Mouse (Mus musculus) cerebellum, adult 9-11 months (tissue): ENCODE data around the gene Gbe1.

ENCODE experiments used
- DNase-seq: peaks from one replicate; pipeline ENCODE4 v3.0.0; 2022

The Gbe1 gene

DNA sequence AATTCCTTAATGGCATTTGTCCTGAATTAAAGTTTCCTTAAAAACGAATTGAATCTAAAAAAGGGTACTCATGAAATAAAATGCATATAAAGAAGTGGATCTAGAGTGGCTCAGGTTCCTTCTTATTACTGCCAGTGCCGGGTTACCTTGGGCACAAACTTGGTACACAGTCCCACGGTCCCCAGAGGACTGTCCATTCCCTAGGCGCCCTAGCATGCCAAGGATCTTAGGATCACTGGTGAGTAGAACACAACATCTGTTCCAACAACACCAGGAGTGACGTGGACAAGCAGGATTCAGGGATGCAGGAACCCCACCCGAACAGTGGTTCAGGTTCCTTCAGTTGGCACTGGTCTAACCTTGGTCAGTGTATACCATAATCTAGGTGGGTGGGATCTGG, 44.6 kb downstream of the Gbe1 start:
- no peak for DNase-seq

DNA sequence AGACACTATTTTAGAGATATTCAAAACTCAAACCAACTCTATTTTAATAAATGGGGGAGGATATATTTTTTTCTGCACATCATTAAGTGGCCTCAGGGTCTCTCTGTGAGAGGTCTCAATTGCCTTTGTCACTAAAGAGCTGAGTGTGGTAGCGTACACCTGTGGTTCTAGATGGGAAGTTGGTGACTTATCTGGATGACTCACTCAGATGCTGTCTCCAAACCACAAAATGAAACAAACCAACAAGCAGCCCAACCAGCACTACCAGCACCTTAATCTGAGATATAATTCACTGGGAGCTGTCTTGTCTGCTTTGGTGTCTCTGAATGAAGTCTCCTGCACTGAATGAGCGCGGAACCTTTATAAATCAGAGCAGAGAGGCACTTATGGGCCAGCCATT, 51.5 kb downstream of the Gbe1 start:
- DNase-seq, result no peak

DNA sequence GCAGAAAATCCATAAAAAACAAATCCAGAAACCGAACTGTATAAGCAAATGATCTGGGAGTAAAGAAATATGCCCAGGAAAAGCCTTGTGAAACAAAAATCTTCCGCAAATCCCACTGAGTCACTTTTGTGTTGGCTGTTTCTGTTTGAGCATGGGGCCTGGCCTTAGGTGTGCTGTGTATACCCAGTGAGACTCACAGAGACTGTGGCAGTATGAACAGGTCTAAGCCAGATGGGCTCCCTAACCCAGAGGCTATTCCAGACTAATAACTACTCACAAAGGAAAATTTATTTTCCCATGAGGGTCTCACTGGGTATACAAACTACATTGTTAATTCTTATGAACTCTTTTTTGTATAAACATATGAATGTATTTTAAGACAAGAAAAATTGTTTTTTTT, 67.3 kb downstream of the Gbe1 start:
- no peak for DNase-seq

DNA sequence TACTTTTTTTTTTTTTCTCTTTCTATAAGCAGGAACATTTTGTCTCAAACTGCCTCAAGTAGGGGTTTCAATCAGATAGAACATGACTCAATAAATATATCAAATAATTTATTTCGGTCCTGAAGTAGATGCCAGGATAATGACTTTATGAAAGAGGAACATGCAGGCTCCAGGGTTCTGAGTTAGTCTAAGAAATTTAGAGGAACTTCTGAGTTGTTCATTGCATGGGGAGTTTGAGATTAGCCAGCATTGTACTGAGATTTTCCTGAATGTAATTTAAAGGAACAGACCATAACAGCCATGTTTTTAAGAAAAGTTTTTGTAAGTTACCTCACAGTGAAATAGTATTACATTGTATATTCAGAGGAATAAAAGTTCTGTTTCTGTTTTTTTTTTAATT, 71.7 kb downstream of the Gbe1 start:
- DNase-seq, result no peak

DNA sequence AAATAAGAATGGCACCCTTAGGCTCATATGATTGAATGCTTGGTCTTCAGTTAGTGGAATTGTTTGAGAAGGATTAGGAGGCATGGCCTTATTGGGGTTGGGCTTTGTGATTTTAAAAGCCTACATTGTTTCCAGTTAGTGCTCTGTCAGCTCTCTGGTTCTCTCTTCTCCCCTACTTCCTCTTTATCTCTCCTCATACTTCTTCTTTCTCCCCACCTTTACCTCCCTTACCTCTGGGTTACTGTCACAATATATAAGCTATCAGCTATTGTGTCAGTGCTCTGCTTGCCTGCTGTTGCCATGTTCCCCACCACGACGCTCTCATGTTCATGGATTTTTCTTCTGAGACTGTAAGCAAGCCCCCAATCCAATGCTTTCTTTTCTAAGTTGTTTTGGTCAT, 73.6 kb downstream of the Gbe1 start:
- DNase-seq, result no peak

DNA sequence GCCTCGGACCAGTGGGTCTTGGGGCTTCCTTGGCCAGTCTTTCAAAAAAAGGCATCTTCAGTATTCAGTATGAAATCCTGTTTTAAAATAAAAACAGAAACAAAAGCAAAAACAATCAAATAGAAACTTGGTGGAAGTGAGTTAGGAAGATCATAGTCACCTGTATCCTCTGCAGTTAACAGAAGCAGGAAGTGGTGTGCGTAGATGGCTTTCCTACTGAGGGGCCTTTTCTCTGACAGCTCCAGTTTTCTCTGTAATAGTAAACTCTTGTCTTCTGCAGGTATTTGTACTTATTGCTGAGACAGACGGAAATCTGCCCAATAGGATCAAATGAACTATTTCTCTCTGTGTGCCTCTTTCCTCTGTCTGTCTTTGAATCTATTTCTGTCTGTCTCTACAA, 81.5 kb downstream of the Gbe1 start:
- no peak for DNase-seq

DNA sequence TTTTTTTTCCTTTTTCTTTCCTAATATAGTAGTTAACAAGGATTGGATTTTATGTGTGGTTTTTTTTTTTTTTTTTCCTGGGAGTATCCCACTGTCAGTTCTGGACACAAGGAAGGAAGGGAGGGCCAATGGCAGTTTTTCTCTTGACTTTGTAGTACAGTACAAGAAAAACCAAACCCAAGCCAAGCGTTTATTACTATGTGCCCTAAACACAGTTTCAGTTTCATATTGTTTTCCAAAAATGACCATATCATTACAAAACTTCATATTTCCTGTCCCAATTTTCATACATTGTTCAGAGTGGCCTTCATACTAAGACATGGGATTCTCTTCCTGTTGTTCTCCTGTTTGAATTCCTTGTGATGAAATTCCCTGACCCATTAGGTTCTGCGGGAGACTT, 94.0 kb downstream of the Gbe1 start:
- no peak for DNase-seq

DNA sequence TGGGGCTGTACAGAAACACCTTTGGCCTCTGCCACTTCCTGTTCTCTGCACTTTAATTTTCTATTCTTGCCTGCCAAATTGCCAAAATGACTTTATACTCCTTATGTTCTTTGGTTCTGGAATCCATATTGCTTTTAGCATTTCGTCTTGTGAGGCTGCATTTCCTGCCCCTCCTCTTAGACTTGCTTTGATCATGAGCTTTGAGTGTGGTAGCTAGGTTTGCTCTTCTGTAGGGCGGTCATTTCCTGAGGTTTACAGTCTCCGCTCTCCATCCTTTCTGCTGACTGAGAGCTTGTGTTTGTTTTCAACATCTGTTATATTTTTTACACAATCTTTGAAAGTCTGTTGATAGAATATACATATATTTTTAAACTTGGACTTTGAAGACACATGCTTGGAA, 107.3 kb downstream of the Gbe1 start:
- DNase-seq, result no peak

DNA sequence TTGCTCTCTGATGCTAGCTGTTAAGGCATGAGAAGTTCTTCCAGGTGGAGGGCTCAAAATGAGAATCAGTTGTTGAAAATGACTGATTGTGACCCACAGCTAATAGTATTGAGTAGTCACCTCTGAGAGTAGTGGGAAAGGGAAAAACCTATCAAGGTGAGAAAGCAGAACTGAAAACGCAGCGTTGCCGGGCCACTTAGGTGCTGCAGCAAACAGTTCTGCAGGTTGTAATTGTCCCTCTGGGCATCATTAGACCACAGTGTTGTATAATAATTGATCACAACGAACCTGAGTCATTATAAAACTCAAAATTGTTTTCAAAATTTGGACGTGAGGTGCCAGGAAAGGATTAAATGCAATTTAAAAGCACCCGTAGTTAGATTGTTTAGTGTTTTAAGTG, 135.8 kb downstream of the Gbe1 start:
- no peak for DNase-seq

DNA sequence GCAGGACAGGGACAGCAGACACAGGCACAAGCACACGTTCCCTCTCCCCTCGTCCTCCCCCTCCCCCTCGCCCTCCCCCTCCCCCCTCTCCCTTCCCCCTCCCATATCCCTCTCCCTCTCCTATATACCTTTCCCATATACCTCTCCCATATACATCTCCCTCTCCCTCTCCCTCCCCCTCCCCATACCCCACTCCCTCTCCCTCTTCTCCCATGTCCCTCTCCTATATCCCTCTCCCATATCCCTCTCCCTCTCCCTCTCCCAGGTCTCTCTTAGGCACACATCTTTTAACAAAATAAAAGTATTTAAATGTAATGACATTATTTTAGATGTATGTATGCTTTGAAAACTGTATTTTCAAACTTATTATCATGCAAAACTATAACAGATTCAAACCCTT, 161.8 kb downstream of the Gbe1 start:
- DNase-seq, result no peak

DNA sequence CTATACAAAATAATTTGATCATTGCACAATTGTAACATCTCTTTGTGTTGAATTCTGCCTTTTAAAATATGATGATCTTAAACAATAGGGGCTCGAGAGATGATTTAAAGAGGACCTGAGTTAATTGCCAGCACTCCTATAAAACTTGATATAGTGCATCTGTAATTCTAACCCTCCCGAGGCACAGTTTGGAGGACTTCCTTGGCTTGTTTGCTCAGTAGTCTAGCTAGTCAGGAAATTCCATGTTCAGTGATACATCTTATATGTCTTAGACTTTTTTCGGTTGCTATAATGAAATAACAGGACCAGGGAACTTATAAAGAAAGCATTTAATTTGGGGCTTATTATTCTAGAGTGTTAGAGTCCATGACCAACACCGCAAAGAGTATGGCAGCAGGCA, 162.4 kb downstream of the Gbe1 start:
- DNase-seq, result no peak

DNA sequence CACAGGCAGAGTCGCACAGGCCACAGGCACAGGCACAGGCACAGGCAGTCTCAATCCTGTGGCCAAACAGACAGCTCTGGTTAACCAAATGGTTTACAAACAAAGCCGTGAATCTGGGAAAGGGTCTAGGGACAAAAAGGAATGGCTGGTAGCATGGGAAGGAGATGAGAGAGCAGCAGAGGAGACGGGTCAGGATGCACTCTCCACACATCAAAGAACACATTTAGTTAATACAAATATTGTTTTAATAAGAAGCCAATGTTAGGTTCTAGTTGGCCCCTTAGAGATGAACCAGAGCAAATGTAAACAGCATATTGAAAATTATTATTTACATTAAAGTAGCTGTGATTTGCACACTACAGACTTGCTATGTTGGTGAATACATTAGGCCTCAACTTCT, 166.7 kb downstream of the Gbe1 start:
- DNase-seq, result no peak

DNA sequence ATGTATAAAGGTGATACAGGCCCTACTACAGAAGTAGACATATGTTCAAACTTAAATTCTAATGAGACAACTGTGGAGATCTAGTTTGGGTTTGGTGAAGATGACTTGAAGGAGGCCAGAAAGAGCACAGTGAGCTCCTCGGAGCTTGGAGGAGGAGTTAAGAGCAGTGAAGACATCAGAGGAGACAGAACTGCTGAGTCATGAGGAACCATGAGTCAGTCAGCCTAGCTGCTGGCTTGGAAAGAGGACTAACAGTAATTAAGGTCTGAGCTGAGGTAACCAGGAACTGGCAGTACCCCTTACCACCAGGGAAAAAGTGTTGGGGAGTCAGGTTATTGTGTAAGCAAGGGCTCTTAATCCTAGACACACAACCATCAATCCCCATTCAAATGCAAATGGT, 192.7 kb downstream of the Gbe1 start:
- no peak for DNase-seq

DNA sequence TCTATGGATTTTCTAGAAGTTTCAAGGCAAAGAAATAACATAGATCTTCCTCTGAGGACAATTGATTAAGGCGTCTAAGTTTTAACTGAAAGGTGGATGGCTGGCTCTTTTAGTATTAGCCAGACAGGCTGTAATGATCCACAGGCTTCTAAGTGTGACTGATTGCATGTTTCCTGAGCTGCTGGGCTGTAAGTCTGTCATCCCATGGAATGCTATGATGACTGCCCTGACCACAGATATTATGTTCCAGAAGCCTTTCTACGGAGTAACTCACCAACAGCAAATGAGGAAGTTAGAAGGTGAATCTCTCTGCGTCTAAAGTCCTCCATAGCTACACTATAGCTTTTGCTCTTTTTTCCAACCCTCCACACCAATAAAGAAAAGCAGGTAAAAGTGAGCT, 197.2 kb downstream of the Gbe1 start:
- no peak for DNase-seq

DNA sequence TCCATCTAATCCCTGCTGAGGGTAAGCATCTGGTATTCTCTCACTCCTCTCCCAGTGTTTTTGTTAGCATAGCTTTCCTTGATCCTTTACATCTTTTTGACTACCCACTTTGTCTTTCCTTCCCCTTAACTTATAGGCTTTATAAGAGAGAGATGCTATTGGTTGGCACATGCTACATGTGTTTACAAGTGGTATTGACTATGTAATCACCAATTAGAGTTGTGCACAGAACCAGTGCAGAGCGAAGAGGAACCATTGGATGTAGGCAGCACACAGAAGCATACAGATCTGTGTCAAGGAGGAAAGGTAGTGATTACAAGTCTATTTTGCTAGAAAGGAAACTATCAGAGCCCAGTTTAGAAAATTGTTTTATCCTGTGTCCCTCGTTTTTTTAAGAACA, 209.1 kb downstream of the Gbe1 start:
- DNase-seq, result no peak

DNA sequence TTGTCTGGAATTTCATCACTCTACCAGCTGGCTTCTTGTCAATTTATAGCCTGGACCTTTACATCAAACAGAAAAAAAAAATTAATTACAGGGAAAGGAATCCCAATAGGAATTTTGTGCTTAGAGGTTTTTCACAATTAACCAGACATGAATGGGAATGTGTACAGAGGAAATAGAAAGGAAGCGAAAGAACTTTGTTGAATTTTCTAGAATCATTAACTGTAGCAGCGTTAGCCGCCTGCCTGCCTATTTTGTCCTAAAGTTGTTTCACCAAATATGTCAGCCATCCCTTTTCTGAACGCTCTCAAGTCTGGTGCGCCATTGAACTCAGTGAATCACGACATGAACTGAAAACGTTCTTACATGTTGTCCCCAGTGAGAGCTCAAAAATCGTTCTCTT, 209.8 kb downstream of the Gbe1 start:
- no peak for DNase-seq

DNA sequence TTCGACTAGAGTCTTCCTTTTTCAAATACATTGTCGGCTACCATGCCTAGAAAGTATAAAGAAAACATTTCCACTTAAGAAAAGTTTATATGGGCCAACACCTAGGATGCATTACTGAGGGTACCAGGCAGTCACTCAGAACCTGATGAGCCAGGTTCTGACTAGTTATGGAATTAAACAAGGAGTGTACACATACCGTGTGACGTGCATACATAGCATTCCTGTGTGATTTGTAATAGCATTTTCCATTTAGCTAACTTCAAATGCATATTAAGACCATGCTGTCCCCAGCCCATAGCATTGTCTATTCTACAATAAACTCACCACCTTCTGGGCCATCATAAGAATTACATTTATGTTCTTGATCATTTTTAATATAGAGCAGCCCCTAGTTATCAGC, 210.5 kb downstream of the Gbe1 start:
- DNase-seq, result no peak

DNA sequence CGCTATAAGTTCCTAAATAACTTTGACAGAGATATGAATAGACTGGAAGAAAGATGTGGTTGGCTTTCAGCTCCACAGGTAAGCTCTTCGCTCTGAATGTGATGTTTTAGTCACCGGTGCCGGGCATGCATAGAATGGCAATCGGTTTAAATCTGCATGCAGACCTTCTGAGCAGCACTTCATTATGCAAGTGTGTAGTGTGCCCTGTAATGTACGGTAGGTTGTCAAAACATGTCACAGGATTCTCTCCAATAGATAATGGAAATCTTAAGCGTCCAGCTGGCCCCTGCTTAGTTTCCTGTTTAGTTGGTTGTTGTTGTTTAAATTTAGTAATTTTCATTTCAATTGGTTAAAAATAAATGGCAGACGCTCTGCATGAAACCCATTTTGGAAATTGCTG, 213.5 kb downstream of the Gbe1 start:
- DNase-seq, result no peak

DNA sequence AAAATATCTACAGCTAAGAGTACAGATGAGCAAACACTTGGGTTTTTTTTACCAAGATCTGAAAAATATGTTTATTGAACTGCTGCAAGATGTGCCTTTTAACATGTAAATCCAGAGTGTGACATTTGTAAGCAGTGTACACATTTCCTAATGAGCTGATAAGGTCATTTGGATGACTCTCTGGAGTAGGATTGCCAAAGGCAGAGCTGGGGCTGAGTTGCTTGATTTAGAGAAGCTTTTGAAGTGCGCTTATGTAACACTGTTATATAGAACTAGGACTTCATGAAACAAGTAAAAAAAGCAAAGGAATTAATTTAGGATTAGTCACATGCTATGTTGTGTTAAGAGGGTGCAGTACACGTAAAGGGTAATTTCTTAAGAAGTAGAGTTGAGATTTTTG, 221.5 kb downstream of the Gbe1 start:
- no peak for DNase-seq

DNA sequence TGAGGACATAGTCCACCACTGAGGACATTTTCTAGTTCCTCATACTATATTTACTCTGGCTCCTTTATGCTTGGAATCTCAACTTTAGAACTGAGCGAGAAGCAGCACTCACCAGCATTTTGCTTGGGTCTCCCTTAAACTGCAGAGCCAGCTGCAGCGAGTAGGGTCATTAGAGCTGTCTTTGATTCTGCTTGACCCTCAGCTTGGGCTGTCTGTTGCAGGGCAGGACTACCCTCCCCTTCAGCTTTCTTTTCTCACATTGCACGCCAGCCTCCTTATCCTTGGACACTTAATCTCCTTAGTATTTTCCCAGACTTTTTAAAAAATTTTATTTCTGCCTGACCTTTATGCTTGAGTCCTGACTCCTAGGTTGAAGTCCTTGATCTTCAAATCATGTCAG, 237.1 kb downstream of the Gbe1 start:
- no peak for DNase-seq

DNA sequence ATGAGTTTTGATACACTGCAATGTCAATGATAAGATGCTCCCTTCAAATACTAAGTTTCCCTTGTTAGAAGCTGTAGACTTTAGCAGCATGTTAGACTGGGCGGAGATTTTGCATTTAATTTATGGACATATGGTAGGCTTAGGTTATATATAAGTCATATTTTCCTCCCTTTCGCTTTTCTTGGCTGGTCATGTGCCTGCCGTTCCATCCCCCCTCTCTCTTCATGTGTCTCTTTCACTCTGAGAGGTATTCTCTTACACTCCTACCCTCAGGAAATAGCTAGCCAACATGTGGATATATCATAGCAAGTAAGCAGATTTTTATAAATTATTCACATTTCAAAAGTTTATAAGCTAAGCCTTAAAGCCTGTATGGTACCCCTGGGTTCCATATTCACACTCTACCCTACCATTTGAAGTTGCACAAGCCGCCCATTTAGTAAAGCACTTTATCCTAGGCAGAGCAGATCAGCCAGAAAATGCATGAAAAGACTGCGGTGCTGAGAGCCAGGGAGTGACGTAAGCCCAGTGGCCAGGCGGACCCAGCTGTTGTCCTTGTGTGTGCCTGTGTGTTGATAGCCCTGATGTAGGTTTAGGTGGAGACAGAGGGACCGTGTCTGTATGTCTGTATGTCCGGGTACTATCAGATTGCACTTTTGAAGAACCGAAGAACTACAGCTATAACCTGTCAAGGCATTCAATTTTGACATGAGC, 248.0 kb downstream of the Gbe1 start:
- DNase-seq, result no peak

DNA sequence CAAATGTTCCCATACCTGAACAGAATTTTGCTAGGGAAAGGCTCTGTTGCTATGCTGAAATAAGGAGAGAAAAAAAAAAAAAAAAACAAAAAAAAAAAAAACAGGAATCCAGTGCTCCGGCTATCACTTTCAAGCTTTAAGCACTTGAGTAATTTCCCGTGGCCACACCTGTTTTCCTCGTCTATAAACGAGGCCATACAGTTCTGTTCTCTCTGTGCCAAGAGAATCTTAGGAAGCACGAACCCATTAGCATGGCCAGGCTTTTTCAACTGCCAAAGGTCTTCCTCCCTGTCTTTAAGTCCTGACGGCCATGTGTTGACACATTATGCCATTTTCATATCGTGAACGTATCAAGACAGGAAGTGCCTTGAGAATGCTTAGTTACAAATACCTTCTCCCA, 248.8 kb downstream of the Gbe1 start:
- DNase-seq, result no peak

DNA sequence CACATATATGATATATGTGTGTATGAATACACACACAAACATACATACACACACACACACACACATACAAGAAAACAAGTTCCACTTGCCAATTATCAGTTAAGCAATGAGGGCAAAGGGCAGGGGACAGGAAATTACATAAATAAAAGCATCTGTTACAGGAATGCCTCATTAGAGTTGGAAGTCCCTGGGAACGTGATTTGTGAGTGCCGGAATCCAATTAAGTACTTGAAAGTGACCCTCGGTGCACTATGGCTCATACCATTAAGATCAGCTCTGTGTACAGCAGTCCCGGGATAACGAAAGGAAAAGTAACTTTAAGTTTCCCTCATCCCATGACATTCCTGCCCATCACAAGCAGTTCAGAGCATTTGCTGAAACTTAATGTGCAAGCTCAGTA, 249.7 kb downstream of the Gbe1 start:
- no peak for DNase-seq

DNA sequence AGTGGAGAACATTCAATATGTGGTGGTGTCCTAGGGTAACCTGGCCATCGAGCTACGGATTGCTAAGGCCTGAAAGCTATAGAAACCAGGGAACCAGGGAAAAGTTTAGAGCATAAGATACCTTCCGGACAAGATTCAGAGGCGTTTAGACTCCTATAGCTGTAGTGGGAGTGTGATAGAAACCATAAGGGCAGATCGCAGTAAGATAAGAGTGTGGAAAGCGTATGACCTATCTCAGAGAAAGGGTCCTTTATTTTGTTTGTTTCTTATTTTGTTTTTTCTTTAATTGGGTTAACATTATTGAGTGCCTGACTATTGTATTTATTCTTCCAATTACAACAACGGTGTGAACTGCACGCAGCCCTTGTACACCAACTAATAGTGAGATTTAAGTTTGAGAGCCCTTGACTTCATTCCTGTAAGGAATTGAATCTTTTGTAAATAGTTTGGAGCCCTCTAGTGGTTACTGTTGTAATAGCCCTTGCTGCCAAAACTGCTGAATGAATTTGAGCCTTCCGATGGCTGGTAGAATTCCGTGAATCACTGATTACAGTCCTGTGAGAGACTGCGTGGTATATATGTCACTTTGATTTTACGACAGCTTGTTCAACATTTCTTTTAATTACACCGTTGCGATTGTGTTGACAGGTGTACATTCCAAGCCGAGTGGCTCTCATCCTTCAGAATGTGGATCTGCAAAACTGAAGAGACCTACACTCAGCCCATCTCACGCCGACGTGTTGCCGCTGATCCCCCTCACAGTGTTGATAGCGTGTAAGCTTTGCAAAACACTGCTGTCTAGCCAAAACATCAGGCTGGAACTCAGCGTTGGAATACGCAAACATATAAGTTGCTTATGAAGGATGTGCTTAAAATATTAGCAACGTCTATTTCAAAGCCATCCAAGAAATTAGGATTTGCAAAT, 254.9 kb downstream of the Gbe1 start:
- DNase-seq, result peak; percentile 7

DNA sequence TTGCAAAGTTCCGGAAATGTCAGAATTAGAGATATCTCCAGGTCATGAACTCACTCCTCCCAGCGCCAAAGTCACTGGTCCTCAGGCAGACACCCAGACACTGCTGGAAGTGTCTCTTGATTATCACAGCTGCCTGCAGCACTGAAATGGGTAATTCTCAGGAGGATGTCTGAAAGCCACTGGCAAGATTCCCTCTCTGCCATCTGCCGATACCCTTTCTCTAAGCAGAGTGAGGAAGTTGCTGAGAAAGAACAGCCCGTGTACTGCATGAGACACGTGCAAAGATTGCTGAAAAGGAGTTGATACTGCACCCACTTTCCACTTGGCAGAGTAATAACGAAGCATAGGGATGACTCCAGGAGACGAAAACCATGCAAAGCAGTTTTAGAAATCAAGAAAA, 272.2 kb downstream of the Gbe1 start:
- no peak for DNase-seq
